Comparison of ENCODE assay signal across 31 mouse cellular contexts in the genomic region with DNA sequence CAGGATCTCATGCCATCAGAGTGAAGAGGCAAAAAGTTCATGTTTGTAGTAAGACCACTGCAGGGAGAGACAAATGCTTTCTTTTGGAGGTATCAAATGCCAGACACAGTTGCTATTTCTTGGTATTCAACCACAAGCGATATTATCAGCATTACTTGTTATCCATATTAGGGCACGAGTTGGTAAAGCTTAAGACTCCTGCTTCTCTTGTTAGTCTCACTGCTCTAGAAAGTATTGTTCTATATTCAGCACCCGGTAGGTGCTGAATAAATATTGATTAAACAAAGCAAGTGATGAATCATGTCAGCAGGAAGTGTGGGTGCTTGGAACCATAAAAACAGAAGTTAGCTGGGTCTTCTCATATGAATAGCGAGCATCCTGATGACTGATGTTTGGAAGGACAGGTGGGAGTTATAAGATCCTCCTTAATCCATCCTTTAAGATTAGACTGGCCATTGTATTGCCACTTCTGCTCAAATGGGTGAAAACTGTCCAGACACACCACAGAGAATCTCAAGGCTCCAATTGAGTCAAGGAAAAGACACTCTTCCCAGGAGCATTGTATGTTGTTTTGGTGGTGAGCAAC.
A peak's percentile ranks its signal among the peaks of the same experiment; 100 is the strongest.
DNase-seq lines count a peak whose midpoint lies in the region; ATAC-seq and TF ChIP-seq lines count a peak whose summit lies in the region.
"Had no signal": no experiment of that assay in that cellular context is flagged by ENCODE, and none has a peak within 500 bp of the region (broad histone marks: within the 10 kb centered on the region; RNA-seq: fewer than 3 reads in every experiment).

No protein-coding gene starts in this region.

- no peak overlapping the region for H3K4me3 ChIP-seq in spleen, adult 2 months (ENCODE audit: extremely low read depth, insufficient read depth, insufficient read length)
- H3K4me3 ChIP-seq: embryonic facial prominence, embryonic 12.5 days; forebrain, embryonic 15.5 days; gastrocnemius, adult 2 months; hindbrain, embryonic 10.5 days; hindbrain, embryonic 15.5 days; midbrain, embryonic 10.5 days; stomach, embryonic 15.5 days had no signal

- TF ChIP-seq CTCF in spleen, adult 2 months (IDR thresholded peaks at IDR 0.05; ENCODE audit: extremely low read depth, insufficient read depth, insufficient read length, insufficient replicate concordance), result no peak

- H3K36me3 ChIP-seq in spleen, adult 2 months (ENCODE audit: control insufficient read depth, insufficient read depth, low read length), result peaks cover 38% of the 10 kb centered on the region
- H3K36me3 ChIP-seq: embryonic facial prominence, embryonic 12.5 days; forebrain, embryonic 15.5 days; G1E; hindbrain, embryonic 10.5 days; hindbrain, embryonic 15.5 days; midbrain, embryonic 10.5 days; stomach, embryonic 15.5 days had no signal

- no peak for TF ChIP-seq POLR2A in spleen, adult 2 months (IDR thresholded peaks at IDR 0.05; ENCODE audit: low read depth, low read length)

- H3K4me1 ChIP-seq in spleen, adult 2 months (ENCODE audit: control insufficient read depth, insufficient read depth, insufficient read length), result peaks cover 37% of the 10 kb centered on the region
- H3K4me1 ChIP-seq: embryonic facial prominence, embryonic 12.5 days; forebrain, embryonic 15.5 days; hindbrain, embryonic 10.5 days; hindbrain, embryonic 15.5 days; midbrain, embryonic 10.5 days; stomach, embryonic 15.5 days had no signal

- WGBS in spleen, adult 2 months, result 46% methylated on average over 4 of the region's 4 CpGs

- DNase-seq in spleen, adult 2 months (ENCODE audit: low read depth in 1 of 2, low spot score in 2 of 2), result no peak
- DNase-seq in spleen, adult 18-20 months, result no peak
- no peak for DNase-seq in adrenal gland, adult 8-10 months
- no peak for DNase-seq in embryo, embryonic 10 days (ENCODE audit: low spot score)
- no peak for DNase-seq in cerebellum, postnatal 4 days (ENCODE audit: low spot score in 2 of 2)
- DNase-seq: cerebellum, adult 8-10 months; cerebellum, postnatal 25 days; embryo, embryonic 11 days; gastrocnemius, adult 2 months; gastrocnemius, postnatal 36 days; heart, adult 18-20 months; heart, postnatal 14 days; kidney, adult 9 months; kidney, postnatal 10 days; layer of hippocampus, adult 9-11 months; liver; lung, adult 2 months; lung, postnatal 10 days; thymus, postnatal 14 days had no signal

- 0 out of 2 replicates have a peak overlapping the region, but pooled peaks have one; percentile 27 for H3K27ac ChIP-seq in spleen, adult 2 months (ENCODE audit: insufficient read depth, low read length)
- H3K27ac ChIP-seq: embryonic facial prominence, embryonic 12.5 days; forebrain, embryonic 15.5 days; gastrocnemius, adult 2 months; hindbrain, embryonic 10.5 days; hindbrain, embryonic 15.5 days; liver, embryonic 14.5 days; macrophage; midbrain, embryonic 10.5 days; stomach, embryonic 15.5 days had no signal

- H3K27me3 ChIP-seq in spleen, adult 2 months (ENCODE audit: control insufficient read depth, insufficient read depth, low read length), result no peaks in the 10 kb centered on the region
- H3K27me3 ChIP-seq: embryonic facial prominence, embryonic 12.5 days; forebrain, embryonic 15.5 days; hindbrain, embryonic 15.5 days; stomach, embryonic 15.5 days had no signal

- ATAC-seq in activated CD4-positive, CD25-positive, alpha-beta regulatory T cell, adult 4 months, result peak; percentile 73
- peak; percentile 70 for ATAC-seq in megakaryocyte-erythroid progenitor cell, adult 5-6 weeks (replicated peaks; ENCODE audit: low FRiP score, low TSS enrichment, poor library complexity, severe bottlenecking)
- ATAC-seq: forebrain, embryonic 15.5 days; intestine, postnatal 0 days had no signal
